Mouse (Mus musculus) neutrophil, adult 65 days (primary cell): ENCODE results near the gene Cr1l. TPM values are rescaled to one million over a fixed set of nuclear protein-coding genes. Genes with fewer than 3 reads are reported as not detected.

Experiments used
- total RNA-seq: library from RNA; stranded (reverse); gene quantifications from 2 replicates; pipeline ENCODE4 v1.2.4, GENCODE M21; 2023

The Cr1l gene
- 79.6 and 81.1 TPM in 2 replicates for total RNA-seq

GRCm38 (mm10) chr1:195130953-195131674 is at the start of gene Cr1l:
TSS of gene Cr1l (minus strand) at chr1:195131586.

GRCm38 (mm10) chr1:195175980-195176931 is 44.9 kb upstream of the Cr1l start, which contains the start of gene Cr2:
TSS of gene Cr2 (minus strand) at chr1:195176716.

GRCm38 (mm10) chr1:195092220-195092720 is 39.1 kb downstream of the Cr1l start, which contains the start of gene Cd46:
TSS of gene Cd46 (minus strand) at chr1:195092249.

Other genes with a start within 250 kb of the Cr1l start
- 4.7 and 6.3 TPM in 2 replicates for gene Cd34, start 192.8 kb downstream of the Cr1l start, total RNA-seq
- gene Cd46, start 39.3 kb downstream of the Cr1l start, total RNA-seq: 3.3 TPM in 2 replicates
- gene Cr2, start 45.1 kb upstream of the Cr1l start, total RNA-seq: 0.32 and 1.5 TPM in 2 replicates